Mouse (Mus musculus): Measurements from ENCODE around the gene Trf.

DNA sequence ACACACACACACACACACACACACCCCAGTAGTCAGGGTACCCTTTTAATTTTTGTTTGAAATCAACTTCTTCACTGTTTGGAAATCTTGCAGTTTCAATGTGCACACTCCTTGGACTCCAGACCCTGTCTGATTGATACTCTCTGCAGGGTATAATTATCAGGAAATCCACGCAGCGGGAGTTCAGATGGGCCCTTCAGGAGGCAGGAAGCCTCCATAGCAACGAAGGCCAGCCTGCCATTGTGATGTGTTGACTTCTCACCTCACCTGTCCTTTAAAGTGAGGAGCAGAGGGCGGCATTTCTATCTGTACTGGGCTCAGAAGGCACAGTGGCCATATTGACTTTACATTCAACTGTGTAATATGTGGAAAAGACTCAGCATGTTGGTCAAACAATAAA is 45.4 kb downstream of the Trf start:
- TF ChIP-seq CTCF (IDR thresholded peaks at IDR 0.05; ENCODE audit: borderline replicate concordance, control insufficient read depth, extremely low read depth, insufficient read depth, low read length, poor library complexity) (no peak), POLR2A (IDR thresholded peaks at IDR 0.05; ENCODE audit: control insufficient read depth, extremely low read depth, insufficient read depth, low read length, poor library complexity) (no peak)
